Mouse (Mus musculus) kidney, embryonic 16.5 days (tissue): ENCODE data around the gene Pm20d1. TPM values are rescaled to one million over a fixed set of nuclear protein-coding genes. Genes with fewer than 3 reads are reported as not detected.

Source experiments
- ATAC-seq: fragments of 200-750 bp; cut with Nextera tagmentation; 2 replicates; pipeline ENCODE4 v1.8.0; 2017; ENCODE audit warnings: moderate TSS enrichment; ENCODE audit not compliant: low FRiP score, low TSS enrichment
- H3K27ac ChIP-seq: fragments of 300-500 bp; sonication (generic); 2 replicates; pipeline ENCODE4 v1.5.1; 2014; ENCODE audit warnings: low read length
- H3K27me3 ChIP-seq: fragments of 300-500 bp; sonication (generic); 2 replicates; pipeline ENCODE4 v1.6.1; 2014; ENCODE audit warnings: low read length, control low read depth, mixed read lengths; ENCODE audit not compliant: insufficient read depth
- H3K36me3 ChIP-seq: fragments of 300-500 bp; sonication (generic); 2 replicates; pipeline ENCODE4 v1.6.1; 2014; ENCODE audit warnings: low read length, control low read depth, mixed read lengths; ENCODE audit not compliant: insufficient read depth
- H3K4me1 ChIP-seq: fragments of 300-500 bp; sonication (generic); 2 replicates; pipeline ENCODE4 v1.6.1; 2014; ENCODE audit warnings: low read length, control low read depth, mixed read lengths; ENCODE audit not compliant: insufficient read depth
- H3K4me2 ChIP-seq: fragments of 300-500 bp; sonication (generic); replicated peaks from 2 replicates; pipeline ENCODE4 v1.6.1; 2014; ENCODE audit warnings: low read depth, low read length
- H3K4me3 ChIP-seq: fragments of 300-500 bp; sonication (generic); 2 replicates; pipeline ENCODE4 v1.5.1; 2014; ENCODE audit warnings: mild to moderate bottlenecking, low read length
- H3K9ac ChIP-seq: fragments of 300-500 bp; sonication (generic); replicated peaks from 2 replicates; pipeline ENCODE4 v1.6.1; 2014; ENCODE audit warnings: low read length
- H3K9me3 ChIP-seq: fragments of 300-500 bp; sonication (generic); 2 replicates; pipeline ENCODE4 v1.6.1; 2016; ENCODE audit warnings: low read length, control low read depth
- WGBS: fragments of 180-500 bp; shearing (Covaris S2); extraction: QIAGEN DNeasy Blood & Tissue Kit; methylation state at CpG from one replicate; pipeline ENCODE4 v1.1.7; 2014; 5-methylcytosine and 5-hydroxymethylcytosine counted together
- polyA plus RNA-seq: library from polyadenylated mRNA; unstranded; fragments of >200 nt; fragmentation: Nextera tagmentation; extraction: Ambion mirVana; gene quantifications from 2 replicates; pipeline ENCODE4 v1.2.1, GENCODE M21; 2015

The Pm20d1 gene
- polyA plus RNA-seq, 1 experiment from 2014 or later: 4.2 TPM

GRCm38 (mm10) chr1:131869561-131869960 lies 72.4 kb downstream of the Pm20d1 start:
- no peak for ATAC-seq
- H3K9me3 ChIP-seq: no peaks in the 10 kb centered on the region
- peaks cover 2% of the 10 kb centered on the region; the same call in 1 of the 2 replicates for H3K36me3 ChIP-seq
- H3K4me2 ChIP-seq: no peak overlapping the region
- H3K27ac ChIP-seq: no peak overlapping the region
- H3K4me1 ChIP-seq: peaks cover 5% of the 10 kb centered on the region
- WGBS: 84% methylated on average over 2 of the region's 2 CpGs
- no peaks in the 10 kb centered on the region; the same call in 1 of the 2 replicates for H3K27me3 ChIP-seq
- no peak overlapping the region for H3K9ac ChIP-seq
- H3K4me3 ChIP-seq: no peak overlapping the region

Other genes starting within 250 kb of the Pm20d1 start
- not detected in 2 replicates for gene Avpr1b, start 198.1 kb upstream of the Pm20d1 start, polyA plus RNA-seq
- 11.4 and 14.1 TPM in 2 replicates for gene Ctse, start 159.1 kb upstream of the Pm20d1 start, polyA plus RNA-seq
- gene Rab7b, start 108.7 kb upstream of the Pm20d1 start, polyA plus RNA-seq: 2.1 TPM in 2 replicates
- gene Slc26a9, start 53.4 kb upstream of the Pm20d1 start, polyA plus RNA-seq: 0.16 and 0.33 TPM in 2 replicates
- gene Slc41a1, start 30.1 kb downstream of the Pm20d1 start, polyA plus RNA-seq: 16.0 and 16.1 TPM in 2 replicates
- gene Rab29, start 69.8 kb downstream of the Pm20d1 start, polyA plus RNA-seq: 20.1 and 21.6 TPM in 2 replicates
- gene Nucks1, start 113.2 kb downstream of the Pm20d1 start, polyA plus RNA-seq: 77.9 and 83.0 TPM in 2 replicates
- gene Slc45a3, start 165.6 kb downstream of the Pm20d1 start, polyA plus RNA-seq: 8.6 and 9.7 TPM in 2 replicates
- 19.0 and 23.2 TPM in 2 replicates for gene Elk4, start 210.2 kb downstream of the Pm20d1 start, polyA plus RNA-seq